Mouse (Mus musculus): Measurements from ENCODE around the gene Mapk6. TPM values are rescaled to one million over a fixed set of nuclear protein-coding genes. Genes with fewer than 3 reads are reported as not detected.

Gene Mapk6
- total RNA-seq, 2 experiments from 2014 or later: 70.5 to 71.3 TPM

DNA sequence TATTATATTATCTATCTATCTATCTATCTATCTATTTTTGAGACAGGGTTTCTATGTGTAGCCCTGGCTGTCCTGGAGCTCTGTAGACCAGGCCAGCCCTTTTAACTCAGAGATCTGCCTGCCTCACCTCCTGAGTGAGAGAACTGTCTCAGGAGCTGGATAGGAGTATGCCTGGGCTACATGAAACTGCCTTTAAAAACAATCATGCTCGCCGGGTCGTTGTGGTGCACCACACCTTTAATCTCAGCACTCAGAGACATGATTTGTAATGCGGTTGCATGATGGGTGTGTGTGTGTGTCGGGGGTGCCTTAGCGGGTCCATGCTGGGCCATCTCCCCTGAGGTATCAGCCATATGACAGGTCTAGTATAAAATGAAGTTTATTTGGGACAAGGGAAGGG, 25.1 kb upstream of the Mapk6 start:
- TF ChIP-seq CTCF (IDR thresholded peaks at IDR 0.05): no peak
- DNase-seq (ENCODE audit: extremely low spot score in 1 of 2, low spot score in 2 of 2): no peak
- Histone ChIP-seq H3K4me3 (no peak overlapping the region), H3K27ac (no peak overlapping the region)
- intact Hi-C loops (cut with DNase I): loop anchor here (1.0 to 2.0 kb wide), 2 partner anchors 24 to 153 kb away; partner anchors contain the start of gene Mapk6

DNA sequence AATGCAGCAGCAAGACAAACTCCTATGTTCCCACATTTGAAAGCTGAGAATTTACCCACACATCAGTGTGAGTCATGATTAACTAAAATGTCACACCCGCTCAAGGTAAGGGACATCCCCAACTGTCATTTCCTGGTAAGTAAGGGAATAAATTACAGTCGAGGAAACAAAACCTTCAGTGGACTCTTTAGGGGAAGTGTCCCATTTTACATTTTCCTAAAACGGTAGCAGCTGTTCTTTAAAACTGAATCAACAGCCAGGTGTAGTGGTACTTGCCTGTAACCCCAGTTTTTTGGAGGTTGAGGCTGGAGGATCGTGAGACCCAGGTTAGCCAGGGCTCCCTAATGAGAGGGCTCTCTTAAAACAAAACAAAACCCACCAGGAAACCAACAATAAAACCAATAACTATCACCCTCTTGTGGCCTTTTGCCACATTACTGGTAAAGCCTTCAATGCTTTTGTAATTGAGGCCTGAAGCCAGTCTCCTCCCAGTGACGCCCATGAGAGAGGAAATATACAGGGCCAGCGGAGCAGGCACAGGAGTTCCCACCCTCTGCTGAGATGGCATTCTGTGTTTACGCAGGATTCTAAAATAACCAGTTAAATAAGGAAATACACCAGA, 24.5 kb upstream of the Mapk6 start:
- no peak overlapping the region for H3K4me3 ChIP-seq
- peak; percentile 55 for TF ChIP-seq CTCF (IDR thresholded peaks at IDR 0.05)
- H3K27ac ChIP-seq: no peak overlapping the region; the same call in 1 of the 2 replicates
- DNase-seq (ENCODE audit: extremely low spot score in 1 of 2, low spot score in 2 of 2): no peak
- intact Hi-C loops (cut with DNase I): loop anchor here (1.0 to 2.0 kb wide), 2 partner anchors 23 to 152 kb away; partner anchors contain the start of gene Mapk6

DNA sequence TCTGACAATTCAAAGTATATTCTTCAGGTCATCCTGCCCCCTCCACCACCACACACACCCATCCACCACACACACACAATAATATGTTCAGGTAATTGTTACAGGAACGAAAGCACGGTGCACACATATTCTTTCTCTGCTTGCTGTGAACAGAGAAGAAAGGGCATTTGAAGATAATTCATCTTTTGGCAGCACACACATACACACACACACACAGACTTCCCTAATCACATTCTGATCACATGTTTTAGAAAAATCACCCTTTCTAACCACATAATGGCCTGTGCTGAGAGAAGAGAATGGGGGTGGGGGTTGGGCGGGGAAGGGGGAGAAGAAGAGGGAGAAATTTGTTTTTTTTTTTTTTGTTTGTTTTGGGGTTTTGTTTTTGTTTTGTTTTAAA, 22.9 kb upstream of the Mapk6 start:
- no peak for DNase-seq (ENCODE audit: extremely low spot score in 1 of 2, low spot score in 2 of 2)
- H3K4me3 ChIP-seq: no peak overlapping the region
- H3K27ac ChIP-seq: no peak overlapping the region
- intact Hi-C loops (cut with DNase I): loop anchor here (2.0 kb wide), 1 partner anchor 72 kb away; no protein-coding TSS in a partner anchor
- no peak for TF ChIP-seq CTCF (IDR thresholded peaks at IDR 0.05)

DNA sequence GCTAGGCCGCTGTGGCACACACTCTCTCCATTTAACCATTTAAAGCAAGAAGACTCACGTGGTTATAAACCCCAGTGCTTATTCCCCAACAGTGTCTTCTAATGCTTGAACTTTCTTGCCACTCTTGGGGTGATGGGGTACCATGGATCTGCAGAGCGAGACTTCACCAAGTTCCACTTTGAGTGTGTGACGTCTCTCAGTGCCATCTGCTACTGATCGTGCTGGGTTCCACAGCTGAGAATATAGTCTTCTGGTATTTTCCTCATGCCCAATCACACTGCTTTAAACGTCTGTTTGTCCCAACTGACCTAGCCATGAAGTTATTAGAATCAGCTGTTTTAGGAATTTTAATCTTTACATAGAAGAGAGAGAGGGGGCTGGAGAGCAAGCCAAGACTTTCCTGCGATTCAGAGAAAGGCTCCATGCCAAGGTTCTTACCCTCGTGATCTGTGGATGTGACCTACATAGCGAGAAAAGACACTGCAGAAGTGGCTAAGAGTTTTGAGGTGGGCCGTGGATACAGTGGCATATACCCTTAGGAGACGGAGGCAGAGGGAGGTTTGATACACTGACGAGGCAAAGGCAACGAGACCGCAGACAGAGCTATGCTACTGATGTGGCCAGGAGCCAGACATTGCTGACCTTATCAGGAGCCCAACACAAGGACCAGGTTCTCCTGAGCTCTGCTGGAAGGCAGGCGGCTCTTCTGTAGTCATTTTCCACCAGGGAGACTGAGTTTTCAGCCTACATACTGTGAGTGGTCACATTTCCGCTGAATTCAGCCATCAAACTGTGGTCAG, 21.2 kb upstream of the Mapk6 start:
- Histone ChIP-seq H3K27ac (peak overlapping the region; percentile 60), H3K4me3 (no peak overlapping the region)
- DNase-seq (ENCODE audit: extremely low spot score in 1 of 2, low spot score in 2 of 2): no peak
- intact Hi-C loops (cut with DNase I): no loop called here
- TF ChIP-seq CTCF (IDR thresholded peaks at IDR 0.05): no peak

DNA sequence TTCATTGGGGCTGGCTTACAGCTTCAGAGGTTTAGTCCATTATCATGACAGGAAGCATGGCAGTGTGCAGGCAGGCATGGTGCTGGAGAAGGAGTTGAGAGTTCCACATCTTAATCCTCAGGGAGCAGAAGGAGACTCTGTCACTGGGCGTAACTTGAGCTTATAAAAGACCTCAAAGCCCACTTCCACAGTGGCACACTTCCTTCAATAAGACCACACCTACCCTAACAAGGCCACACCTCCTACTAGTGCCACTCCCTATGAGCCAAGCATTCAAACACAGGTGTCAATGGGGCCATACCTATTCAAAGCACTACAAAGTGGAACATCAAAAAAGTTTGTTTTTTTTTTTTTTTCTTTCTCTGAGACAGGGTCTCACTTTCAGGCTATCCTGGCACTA, 19.9 kb upstream of the Mapk6 start:
- no peak for DNase-seq (ENCODE audit: extremely low spot score in 1 of 2, low spot score in 2 of 2)
- H3K27ac ChIP-seq: no peak overlapping the region
- no peak for TF ChIP-seq CTCF (IDR thresholded peaks at IDR 0.05)
- no peak overlapping the region for H3K4me3 ChIP-seq
- intact Hi-C loops (cut with DNase I): no loop called here

DNA sequence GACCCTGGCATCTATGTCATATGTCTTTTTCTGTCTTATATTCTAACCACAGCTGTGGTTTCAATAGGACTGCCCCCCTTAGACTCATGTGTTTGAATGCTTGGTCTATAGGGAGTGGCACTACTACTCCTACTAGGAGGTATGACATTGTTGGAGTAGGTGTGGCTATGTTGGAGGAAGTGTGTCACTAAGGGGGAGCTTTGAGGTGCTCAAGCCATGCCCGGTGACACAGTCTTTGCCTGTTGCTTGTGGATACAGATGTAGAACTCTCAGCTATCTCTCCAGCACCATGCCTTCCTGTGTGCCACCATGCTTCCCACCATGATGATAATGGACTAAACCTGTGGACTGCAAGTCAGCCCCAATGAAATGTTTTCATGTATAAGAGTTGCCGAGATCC, 19.2 kb upstream of the Mapk6 start:
- no peak for DNase-seq (ENCODE audit: extremely low spot score in 1 of 2, low spot score in 2 of 2)
- H3K4me3 ChIP-seq: no peak overlapping the region
- H3K27ac ChIP-seq: no peak overlapping the region
- intact Hi-C loops (cut with DNase I): no loop called here
- TF ChIP-seq CTCF (IDR thresholded peaks at IDR 0.05): no peak

DNA sequence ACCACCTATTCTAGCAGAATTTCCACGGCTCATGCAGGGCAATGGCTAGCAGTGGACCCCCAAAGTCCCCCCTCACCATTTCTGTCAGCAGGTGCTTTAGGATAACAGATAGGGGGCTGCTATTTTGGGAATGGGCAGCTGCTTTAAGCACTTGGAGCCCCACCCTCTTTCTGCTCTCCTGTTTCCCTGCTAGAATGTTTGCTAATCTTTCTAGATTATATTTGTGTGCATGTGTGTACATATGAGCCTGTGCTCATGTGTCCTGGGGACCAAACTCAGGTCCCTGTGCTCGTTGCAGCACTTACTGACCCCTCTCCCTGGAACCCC, 18.4 kb upstream of the Mapk6 start:
- intact Hi-C loops (cut with DNase I): no loop called here
- no peak overlapping the region for H3K27ac ChIP-seq
- no peak for DNase-seq (ENCODE audit: extremely low spot score in 1 of 2, low spot score in 2 of 2)

DNA sequence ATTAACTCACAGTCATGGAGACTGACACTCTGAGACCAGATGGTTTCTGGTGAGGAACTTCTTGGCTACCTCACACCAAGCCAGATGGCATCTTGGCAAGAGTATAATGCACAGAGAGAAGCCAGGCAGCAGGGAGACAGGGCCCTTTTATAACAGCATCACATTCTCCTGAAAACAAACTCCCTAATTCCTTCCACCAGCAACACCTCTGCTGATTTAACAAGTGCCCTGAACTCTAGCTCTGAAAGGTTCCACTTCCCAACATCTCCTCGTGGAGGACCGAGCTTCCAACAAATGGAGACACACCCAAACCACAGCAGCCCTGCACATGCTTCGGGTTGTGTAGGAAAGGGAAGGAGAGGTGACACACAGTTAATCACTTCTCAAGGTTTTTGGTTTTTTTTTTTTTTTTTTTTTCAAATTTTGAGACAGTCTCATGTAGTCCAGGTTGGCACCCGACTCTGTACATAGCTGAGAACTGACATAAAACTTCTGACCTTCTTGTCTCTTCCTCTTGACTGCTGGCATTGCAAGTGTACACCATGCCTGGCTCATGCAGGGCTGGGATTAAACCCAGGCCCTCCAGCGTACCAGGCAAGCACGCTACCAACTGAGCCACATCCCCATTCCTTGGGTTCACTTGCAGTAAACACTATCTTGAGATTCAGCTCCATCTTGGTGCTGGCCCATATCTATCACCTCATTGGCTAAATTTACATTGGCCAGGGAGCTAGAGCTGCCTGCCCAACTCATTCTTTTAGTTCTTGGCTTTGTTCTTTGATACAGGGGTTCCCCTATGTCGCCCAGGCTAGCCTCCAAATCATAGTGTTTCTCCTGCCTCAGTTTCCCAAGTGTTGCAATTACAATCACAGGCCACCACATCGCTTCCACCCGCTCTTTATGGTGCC, 17.8 kb upstream of the Mapk6 start:
- H3K4me3 ChIP-seq: no peak overlapping the region
- no peak for DNase-seq (ENCODE audit: extremely low spot score in 1 of 2, low spot score in 2 of 2)
- intact Hi-C loops (cut with DNase I): no loop called here
- TF ChIP-seq CTCF (IDR thresholded peaks at IDR 0.05): no peak
- H3K27ac ChIP-seq: no peak overlapping the region

More for the DNA sequence above, 18.4 kb upstream of the Mapk6 start:
- no peak for TF ChIP-seq CTCF (IDR thresholded peaks at IDR 0.05)
- no peak overlapping the region for H3K4me3 ChIP-seq

GRCm38 (mm10) chr9:75425796-75426391, 16.1 kb upstream of the Mapk6 start:
- Histone ChIP-seq H3K27ac (no peak overlapping the region), H3K4me3 (no peak overlapping the region)
- DNase-seq (ENCODE audit: extremely low spot score in 1 of 2, low spot score in 2 of 2): no peak
- TF ChIP-seq CTCF (IDR thresholded peaks at IDR 0.05): no peak
- intact Hi-C loops (cut with DNase I): no loop called here

GRCm38 (mm10) chr9:75424358-75425150, 14.7 kb upstream of the Mapk6 start:
- TF ChIP-seq CTCF (IDR thresholded peaks at IDR 0.05): no peak
- intact Hi-C loops (cut with DNase I): no loop called here

GRCm38 (mm10) chr9:75423683-75424082, 13.9 kb upstream of the Mapk6 start:
- no peak for TF ChIP-seq CTCF (IDR thresholded peaks at IDR 0.05)

More at GRCm38 (mm10) chr9:75424358-75425150, 14.7 kb upstream of the Mapk6 start:
- no peak overlapping the region for H3K4me3 ChIP-seq
- DNase-seq (ENCODE audit: extremely low spot score in 1 of 2, low spot score in 2 of 2): no peak
- no peak overlapping the region for H3K27ac ChIP-seq

More at GRCm38 (mm10) chr9:75423683-75424082, 13.9 kb upstream of the Mapk6 start:
- intact Hi-C loops (cut with DNase I): no loop called here
- no peak overlapping the region for H3K27ac ChIP-seq
- H3K4me3 ChIP-seq: no peak overlapping the region
- no peak for DNase-seq (ENCODE audit: extremely low spot score in 1 of 2, low spot score in 2 of 2)
